Mouse (Mus musculus): ENCODE data around the gene Galnt2.

Gene Galnt2

GRCm38 (mm10) chr8:124234496-124234895 is 3.3 kb downstream of the Galnt2 start:
- no peak for DNase-seq (ENCODE audit: low read depth, low spot score)

DNA sequence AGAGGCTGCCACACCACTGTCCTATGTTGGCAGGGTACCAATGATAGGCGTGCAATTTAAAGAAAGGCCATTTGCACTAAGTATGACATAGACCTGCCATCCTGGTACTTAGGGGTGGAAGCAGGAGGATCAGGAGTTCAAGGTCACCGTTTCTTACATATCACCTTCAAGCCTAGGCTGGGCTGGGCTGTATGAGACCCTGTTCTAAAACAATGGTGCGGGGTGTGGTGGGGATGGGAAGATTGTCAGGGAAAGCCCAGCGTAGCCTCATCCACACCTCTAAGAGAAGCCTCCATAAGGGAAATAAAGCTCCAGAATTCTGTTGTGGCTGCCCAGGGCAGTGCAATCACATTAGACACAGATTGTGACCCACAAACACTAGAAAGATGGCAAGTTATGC is 4.3 kb downstream of the Galnt2 start:
- peak; percentile 95 for DNase-seq (ENCODE audit: low read depth, low spot score)

DNA sequence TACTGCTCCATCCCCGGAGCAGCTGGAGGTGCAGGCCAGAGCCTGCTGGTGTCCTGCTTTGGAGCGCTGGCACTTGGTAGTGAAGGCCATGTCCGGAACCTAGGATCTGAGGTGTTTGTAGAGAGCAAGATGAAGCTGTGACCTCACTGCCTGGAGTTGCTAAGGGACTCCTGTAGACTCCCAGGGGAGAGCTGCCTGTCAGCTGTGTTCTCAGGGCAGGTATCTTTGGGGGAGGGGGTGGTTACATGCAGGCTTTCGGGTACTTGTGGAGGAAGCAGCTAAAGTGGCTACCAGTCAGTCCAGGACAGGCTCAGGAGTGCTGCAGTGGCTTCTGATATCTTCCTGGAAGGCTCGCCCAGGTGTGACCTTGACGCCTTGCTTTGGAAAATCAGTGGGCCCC is 8.2 kb downstream of the Galnt2 start:
- peak; percentile 45 for DNase-seq (ENCODE audit: low read depth, low spot score)

- DNase-seq (ENCODE audit: low read depth, low spot score) = no peak
Observed at GRCm38 (mm10) chr8:124240932-124241331, 9.7 kb downstream of the Galnt2 start.

GRCm38 (mm10) chr8:124242208-124242607 is 11.0 kb downstream of the Galnt2 start:
- no peak for DNase-seq (ENCODE audit: low read depth, low spot score)

GRCm38 (mm10) chr8:124242913-124243312 is 11.7 kb downstream of the Galnt2 start:
- DNase-seq (ENCODE audit: low read depth, low spot score) = no peak

GRCm38 (mm10) chr8:124247581-124247980 is 16.4 kb downstream of the Galnt2 start:
- DNase-seq (ENCODE audit: low read depth, low spot score) = no peak

- DNase-seq (ENCODE audit: low read depth, low spot score) = no peak
Observed at GRCm38 (mm10) chr8:124248688-124249087, 17.5 kb downstream of the Galnt2 start.

GRCm38 (mm10) chr8:124250255-124250654 is 19.1 kb downstream of the Galnt2 start:
- no peak for DNase-seq (ENCODE audit: low read depth, low spot score)

- no peak for DNase-seq (ENCODE audit: low read depth, low spot score)
Observed at GRCm38 (mm10) chr8:124250785-124251184, 19.6 kb downstream of the Galnt2 start.

DNA sequence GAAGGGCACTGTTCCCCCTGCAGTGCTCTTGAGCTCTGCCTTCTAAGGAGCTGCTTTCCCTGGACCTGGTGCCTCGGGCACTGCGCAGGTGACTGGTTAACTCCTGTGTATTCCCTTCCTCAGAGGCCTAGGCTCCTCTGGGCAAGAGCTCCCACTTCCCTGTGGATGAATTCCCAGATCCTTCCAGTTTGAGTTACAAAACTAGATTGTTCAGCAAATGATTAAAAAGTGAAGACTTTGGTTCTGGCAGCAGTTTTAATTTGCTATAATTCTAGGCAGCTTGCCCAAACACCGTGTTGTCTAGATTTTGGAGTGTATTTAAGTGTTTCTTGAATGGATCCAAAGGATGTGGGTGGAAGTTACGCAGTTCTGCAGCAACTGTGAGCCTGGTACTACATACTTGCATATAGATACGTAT is 21.4 kb downstream of the Galnt2 start:
- DNase-seq (ENCODE audit: low read depth, low spot score) = no peak

DNA sequence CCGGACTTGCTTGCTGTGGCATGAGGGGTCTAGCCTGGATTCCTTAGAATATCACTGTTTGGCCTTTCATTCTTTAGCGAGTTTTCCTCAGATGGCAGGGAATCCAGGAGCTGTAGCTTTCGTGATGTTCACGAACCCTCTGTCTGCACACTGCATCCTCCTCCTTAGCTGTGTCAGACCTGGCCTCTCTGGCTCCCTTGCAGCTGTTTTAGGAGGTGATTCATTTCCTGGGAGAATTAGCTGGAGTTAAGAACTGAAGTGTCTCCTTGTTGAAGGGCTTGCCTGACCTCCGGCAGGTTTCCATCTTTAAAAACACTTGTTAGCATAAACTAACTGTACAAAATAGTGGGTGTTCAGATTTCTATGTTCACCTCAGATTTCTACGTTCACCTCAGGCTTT is 22.7 kb downstream of the Galnt2 start:
- no peak for DNase-seq (ENCODE audit: low read depth, low spot score)

- no peak for DNase-seq (ENCODE audit: low read depth, low spot score)
Observed at GRCm38 (mm10) chr8:124256841-124257240, 25.6 kb downstream of the Galnt2 start.

DNA sequence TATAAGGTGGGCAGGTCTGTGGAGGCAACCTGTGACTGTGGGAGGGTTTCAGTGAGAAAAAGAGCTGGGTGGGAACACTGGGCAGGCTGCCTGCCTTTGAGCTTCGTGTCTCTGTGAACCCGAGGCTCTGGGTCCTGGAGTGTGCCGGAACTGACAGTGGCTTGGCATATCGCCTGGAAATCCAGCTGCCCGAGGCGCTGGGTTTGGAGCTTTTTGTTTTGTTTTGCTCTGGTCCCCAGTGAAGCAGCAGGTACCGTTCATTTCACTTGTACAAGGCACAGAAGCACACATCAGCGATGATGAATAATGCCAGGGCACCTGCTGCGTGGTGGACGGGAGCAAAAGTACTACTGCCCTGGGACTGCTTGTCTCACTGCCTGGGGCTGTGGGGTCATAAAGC is 26.2 kb downstream of the Galnt2 start:
- DNase-seq (ENCODE audit: low read depth, low spot score) = no peak

DNA sequence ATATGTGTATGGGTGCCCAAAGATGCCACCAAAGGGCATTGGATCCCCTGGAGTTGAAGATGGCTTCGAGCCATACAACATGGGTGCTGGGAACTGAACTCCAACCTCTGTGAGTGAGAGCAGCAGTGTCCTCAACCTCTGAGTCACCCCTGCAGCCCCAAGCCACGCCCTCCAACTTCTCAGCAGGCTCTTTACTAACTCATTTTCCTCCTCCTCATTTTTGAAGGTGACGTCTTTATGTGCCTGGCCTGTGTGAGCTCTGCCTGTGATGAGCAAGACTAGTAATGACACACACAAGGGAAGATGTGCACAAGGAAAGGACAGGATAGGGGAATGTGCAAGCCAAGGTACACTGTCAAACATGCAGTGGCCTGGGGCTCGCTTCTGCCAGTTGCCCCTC is 28.0 kb downstream of the Galnt2 start:
- DNase-seq (ENCODE audit: low read depth, low spot score) = no peak

- DNase-seq (ENCODE audit: low read depth, low spot score) = no peak
Observed at GRCm38 (mm10) chr8:124259925-124260324, 28.7 kb downstream of the Galnt2 start.

DNA sequence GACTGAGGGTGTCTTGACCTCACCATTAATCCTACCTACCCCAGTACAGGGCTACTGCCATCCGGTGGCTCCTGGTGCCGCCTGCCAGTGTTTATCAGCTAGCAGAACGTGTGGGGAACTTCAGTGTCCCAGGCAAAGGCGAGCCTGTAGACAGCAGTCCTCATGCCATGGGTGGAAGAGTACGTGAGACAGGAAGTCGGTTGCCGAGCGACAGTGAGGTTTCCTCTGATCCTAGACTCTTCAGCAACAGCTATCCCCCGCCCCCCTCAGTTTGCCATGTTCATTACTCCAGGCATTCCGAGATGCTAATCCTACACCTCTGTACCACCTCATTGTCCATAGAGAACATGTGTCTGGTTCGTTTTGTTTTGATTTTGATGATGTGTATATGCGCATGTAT is 29.2 kb downstream of the Galnt2 start:
- no peak for DNase-seq (ENCODE audit: low read depth, low spot score)

GRCm38 (mm10) chr8:124263058-124263457 is 31.9 kb downstream of the Galnt2 start:
- no peak for DNase-seq (ENCODE audit: low read depth, low spot score)

GRCm38 (mm10) chr8:124264032-124264431 is 32.8 kb downstream of the Galnt2 start:
- DNase-seq (ENCODE audit: low read depth, low spot score) = no peak

GRCm38 (mm10) chr8:124264671-124265070 is 33.5 kb downstream of the Galnt2 start:
- no peak for DNase-seq (ENCODE audit: low read depth, low spot score)

DNA sequence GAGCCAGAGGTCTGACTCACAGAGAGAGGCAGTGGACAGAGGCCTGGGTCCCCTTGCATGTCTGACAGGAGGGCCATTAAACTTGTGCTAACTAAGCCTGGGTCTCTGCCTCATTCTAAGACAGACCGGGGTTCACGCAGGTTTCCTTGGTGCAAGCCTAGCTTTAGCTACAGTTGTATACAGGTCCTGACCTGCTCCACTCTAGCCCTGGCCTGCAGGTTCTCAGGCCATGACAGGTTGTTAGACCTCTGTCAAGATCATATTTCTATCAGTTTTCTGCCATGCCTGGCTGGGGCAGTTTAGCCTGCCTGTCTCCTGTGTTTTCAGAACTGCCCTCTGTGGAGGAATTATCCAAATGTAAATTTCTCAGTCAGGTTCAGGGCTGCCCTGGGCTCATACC is 33.9 kb downstream of the Galnt2 start:
- no peak for DNase-seq (ENCODE audit: low read depth, low spot score)

DNA sequence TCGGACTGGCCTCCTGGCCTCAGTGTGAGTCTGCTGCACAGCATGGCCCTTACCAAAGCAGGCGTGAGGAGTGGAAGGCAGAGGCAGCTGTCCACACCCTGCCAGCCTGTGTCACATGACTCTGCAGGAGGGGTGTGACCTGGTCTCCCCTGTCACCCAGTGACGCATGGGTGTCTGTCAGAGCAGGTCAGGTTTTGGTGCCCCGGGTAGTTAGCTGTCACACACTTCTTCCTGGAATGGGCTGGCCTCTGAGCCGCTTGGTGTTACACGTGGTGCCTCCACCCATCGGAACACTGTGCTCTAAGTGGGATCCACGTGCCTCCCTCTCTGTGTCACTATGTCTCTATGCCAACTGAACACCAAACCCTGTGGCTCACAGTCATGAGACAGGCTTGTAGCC is 34.6 kb downstream of the Galnt2 start:
- DNase-seq (ENCODE audit: low read depth, low spot score) = no peak

DNA sequence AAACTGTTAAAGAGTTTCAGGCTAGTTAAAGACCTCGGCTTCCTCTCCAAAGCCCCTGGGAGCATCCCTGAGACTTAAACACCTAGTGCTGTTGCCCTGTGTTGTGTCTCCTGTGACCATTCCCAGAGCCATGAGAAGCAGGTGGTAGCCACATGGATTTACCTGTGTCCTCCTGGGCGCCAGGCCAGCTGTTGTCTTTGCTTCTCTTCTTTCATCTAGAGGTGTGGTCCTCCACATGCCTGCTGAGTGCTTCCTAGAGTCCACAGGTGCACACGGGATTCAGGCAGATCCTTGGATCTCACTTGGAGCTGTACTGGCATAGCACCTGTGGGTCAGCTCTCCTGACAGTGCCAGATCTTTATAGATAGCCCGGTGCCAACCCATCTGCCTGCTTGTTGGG is 36.0 kb downstream of the Galnt2 start:
- no peak for DNase-seq (ENCODE audit: low read depth, low spot score)

DNA sequence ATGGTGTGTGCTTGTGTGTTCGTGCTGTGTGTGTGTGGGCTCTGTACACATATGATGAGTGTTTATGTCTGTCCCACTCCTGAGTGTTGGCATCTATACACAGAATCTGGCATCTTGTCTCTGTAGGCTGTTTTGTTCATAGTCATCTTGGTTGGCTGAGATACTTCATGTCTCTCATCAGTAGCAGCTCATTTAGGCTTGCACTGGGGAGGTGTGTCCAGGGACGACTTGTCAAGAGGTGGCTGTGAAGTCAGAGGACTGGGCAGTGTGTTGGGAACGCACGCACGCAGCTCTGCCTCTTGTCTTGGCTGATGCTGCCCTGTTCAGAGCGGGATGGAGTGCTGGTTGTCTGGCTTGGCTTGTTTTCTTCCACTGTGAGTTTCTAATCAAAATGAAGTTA is 39.3 kb downstream of the Galnt2 start:
- DNase-seq (ENCODE audit: low read depth, low spot score) = no peak

DNA sequence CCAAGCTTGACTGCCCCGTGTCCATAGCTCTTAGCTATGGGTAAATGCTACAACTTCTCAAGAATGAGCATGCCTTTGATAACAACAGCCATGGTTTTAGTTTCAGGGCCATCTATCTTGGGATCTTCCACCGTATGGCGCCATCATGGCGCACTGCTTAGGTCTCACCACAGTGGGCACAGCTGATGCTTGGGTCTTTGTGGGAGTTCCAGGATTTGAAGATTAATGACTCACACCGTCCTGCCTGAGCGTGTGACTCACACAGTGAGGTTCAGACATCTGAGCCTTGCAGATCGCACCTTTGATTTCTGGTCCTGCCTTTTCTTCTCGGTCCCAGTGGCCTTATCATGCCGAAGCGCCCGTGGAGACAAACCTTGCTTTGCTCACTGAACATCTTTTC is 39.7 kb downstream of the Galnt2 start:
- DNase-seq (ENCODE audit: low read depth, low spot score) = no peak

Measured in ES-CJ7 (cell line).